Mouse (Mus musculus): ENCODE data around the gene Efna2. TPM values are rescaled to one million over a fixed set of nuclear protein-coding genes. Genes with fewer than 3 reads are reported as not detected.

Gene Efna2
- total RNA-seq (2023), result under 1 TPM; 0.24 to 0.49 TPM

DNA sequence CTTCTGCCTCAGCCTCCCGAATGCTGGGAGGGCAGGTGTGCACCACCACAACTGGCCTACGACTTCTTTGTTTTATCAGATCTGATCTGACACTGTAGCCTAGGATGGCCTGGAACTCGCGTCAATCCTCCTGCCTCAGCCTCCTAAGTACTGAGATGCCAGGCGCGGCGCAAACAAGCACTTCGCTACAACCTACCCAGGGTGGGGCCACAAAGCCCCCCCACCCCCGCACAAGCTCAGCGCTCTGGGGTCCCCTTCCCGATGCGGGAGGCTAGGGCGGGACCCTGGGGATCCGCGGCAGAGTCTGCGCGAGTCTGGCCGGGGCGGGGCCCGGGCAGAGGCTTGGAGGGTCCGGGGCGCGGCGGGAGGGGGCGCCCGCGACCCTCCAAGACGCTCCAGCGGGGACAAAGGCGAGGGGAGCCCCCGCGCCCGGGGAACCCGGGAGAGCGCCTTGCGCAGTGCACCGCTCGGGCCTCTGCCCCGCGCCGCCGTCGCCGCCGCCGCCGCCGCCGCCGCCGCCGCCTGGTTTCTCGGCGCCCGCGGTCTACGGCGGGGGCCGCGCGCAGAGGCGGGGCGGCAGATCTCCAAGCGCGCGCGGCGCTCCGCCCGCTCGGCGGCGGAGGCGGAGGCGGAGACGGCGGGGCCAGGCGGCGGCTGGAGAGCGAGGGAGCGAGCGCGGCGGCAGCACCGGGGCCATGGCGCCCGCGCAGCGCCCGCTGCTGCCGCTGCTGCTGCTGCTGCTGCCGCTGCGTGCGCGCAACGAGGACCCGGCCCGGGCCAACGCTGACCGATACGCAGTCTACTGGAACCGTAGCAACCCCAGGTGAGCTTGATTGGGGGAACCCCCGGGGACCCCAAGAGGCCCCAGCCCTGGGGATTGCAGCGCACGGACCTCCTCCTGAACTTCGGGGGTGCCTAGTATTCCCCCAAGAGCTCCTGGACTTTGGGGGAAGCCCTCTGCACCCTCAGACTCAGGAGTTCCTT is at the start of gene Efna2:
Gene Efna2, plus strand, starts transcription at position 415 of the 984 bp plus-strand sequence.

DNA sequence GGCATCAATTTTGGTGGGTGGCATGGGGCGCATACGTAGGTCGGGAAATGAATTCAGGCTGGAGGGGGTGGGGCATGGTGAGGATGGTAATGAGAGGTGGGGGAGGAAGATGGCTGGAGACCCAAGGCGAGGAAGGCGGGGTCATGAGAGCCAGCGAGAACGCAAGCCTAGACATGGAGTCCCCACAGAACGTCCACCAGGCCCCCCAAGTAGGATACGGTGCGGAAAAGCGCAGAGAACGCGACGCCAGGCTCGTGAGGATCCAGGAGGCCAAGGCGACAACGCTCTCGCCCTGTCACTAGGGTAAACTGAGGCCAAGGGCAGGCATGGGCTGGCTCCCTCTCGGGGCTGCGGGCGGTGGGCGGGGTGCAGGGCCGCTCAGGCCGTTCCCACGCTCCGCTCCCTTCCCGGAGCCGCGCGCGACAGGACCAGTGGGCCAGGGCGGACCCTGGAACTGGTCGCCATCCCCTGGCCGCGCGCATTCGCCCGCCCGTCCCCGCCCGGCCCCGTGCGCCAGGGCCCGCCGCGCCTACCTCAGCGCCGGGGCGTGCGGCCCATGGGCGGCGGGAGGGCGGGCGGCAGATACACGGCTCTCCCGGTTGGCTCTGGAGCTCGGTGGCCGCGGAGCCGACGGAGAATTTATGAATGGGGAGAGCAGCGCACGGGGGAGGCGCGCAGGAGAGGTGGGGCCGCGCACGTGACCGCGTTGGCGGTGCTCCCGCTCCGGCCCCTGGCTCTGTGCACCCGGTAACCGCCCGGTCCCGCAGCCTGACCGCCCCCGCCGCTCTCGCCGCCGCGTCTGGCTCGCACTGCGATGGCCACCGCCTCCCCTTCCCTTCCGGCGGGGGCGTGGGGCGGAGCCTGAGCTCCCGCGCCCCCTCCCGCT is 40.5 kb upstream of the Efna2 start, which contains the start of gene Atp5d:
Gene Atp5d, plus strand, starts transcription at position 80 of the 886 bp plus-strand sequence.

DNA sequence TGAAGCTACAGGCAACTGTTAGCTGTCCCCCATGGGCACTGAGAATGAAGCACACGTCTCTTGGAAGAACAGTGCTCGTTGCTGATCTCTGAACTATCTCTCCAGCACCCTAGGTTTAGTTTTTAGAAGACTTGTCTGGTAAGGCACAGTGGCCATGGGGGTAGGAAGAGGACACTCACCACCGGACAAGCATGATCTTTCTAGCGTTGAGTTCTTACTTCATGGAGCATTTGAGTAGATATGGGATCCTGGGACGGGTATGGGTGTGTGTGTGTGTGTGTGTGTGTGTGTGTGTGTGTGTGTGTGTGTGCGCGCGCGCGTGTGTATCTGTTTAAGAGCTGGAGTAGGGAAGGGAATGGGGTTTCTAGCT is 38.6 kb upstream of the Efna2 start, which contains the start of gene Cbarp:
Gene Cbarp, minus strand, starts transcription at position 170 of the 370 bp plus-strand sequence.

DNA sequence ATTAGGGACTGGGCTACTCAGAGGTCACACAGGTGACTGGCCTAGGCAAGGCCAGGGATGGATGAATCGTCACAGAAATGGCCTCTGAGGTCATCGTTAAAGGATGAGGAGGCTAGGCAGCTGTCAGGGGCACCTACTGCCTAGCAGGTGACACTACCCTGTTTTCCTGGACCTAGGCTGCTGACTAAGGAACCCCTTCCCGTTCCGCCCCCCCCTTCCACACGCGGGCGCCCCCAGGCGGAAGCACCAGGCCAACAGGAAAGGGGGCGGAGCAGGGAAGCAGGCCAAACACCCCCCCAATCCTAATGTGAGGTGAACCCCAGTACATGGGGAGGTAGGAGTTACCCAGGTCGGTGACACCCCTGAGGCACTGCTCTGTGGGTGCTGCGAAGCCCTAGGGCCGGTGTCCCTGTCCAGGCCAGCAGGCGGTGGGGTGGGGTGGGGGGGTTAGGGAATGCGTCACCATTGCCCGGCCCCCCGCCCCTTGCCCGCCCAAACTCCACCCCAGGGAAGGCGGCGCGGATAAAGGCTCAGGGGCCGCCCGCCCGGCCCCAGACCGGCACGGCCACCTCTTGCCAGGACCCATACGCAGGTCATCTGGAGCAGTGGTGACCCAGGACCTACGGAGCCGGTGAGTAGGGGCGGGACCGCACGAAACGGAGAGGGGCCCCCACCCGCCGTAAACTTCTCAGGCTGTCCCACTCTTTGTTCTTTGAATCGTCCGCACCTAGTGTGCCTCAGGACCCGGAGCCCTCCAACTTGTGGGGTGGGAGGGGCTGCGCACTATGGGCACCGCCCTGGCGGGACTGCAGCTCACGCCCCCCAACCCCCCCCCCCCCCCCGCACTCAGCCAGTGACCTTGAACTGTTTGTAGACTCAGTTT is 31.3 kb upstream of the Efna2 start, which contains the start of gene Midn:
Gene Midn, plus strand, starts transcription at position 554 of the 883 bp plus-strand sequence.

DNA sequence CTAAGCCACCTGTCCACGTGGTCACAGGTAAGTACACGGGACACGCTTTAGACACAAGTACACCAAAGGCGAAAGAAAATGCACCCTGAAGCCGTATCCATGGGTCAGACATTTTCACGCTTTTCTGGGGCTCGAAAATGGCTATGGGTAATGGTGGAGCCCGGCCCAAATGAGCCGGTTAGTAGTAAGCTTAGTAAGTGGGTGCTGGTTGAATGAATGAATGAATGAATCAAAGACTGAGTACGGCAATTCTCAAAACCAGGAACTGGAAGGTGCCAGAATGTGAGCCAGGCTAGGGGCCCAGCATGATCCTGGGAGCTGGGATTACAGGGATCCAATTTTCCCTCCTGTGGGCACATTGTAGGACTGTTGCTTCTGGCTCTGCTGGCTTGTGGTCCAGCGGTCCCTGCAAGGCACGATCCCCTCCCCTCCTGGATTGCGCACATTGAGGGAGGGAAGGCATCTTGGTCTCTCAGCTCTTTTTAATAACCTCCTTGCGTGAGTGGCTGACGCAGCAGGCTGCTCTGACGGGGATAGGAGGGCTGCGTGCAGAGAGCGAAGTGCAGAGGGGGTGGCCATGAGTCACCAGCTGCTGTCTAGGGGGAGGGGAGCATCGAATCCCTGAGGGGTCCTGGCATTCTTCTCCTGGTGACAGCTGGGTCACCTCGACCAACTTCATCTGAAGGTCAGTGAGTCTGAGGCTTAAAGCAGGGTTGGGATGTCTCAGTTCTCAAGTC is 13.7 kb upstream of the Efna2 start, which contains the start of gene Cirbp:
Gene Cirbp, plus strand, starts transcription at position 594 of the 737 bp plus-strand sequence.

DNA sequence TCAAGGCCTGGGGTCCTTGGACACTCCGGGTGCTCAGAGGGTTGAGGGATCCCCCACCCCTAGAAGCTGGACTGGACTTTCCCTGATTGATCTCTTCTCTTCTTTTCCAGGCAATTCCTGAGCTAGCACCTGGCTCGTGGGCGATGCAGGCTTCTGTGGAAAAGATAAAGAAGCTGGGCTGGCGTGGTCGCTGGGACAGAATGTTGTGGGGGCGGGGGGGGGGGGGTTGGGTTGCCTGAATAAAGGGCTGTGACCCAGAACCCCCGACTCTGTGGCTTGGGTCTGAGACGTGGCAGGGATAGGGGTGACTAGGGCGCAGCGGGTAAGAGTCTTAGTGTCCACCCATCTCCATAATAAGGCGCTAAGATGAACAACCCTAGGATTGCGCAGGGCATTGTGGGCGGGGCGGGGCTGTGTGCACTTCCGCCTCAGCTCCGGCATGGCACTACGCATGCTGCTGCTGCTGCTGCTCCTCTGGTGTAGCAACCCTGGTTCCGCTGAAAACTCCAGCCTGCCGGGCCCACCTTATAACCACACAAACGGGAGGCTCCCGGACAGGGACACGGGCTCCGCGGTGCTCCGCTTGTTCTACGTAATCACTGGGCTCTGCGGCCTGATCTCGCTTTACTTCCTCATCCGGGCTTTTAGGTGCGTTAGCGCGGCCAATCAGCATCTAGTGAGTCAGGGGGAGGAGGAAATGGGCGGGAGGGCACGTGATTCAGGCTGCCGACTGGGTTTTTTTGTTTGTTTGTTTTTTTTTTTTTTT is 6.6 kb upstream of the Efna2 start, which contains the start of gene 1600002K03Rik:
Gene 1600002K03Rik, plus strand, starts transcription at position 418 of the 766 bp plus-strand sequence.

DNA sequence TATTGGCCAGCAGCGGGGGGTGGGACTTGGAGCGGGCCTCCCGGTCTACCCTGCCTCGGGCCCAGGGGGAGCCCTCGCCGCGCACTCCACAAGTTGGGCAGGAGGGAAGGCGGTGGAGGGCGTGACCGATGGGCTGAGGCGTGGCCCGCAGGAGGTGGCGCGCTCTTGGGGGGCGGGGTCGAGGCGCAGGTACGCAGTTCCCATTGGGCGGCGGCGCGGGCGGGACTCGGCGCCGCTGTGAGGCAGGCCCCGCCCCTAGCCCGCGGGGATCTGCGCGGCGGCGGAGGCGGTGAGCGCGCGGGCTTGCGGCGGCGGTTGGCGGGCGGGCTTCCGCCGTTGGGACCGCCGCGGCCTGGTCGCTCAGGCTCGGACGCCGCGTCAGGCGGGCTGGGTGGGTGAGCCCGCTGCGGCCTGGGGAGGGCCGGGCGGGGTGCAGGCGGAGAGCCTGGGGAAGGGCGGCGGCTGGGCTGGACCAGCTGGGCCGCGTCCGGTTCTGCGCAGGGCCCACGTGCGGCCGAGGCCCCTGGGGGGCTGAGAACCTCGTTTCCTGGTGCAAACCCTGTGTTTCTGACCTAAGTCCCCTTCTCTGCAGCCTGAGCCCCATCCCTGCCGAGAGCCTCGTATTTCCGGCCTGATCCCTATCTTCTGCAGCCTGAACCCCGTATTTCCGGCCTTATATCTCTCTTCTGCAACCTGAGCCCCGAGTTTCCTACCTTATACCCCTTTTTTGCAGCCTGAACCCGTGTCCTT is 47.3 kb downstream of the Efna2 start, which contains the start of gene Mum1:
Gene Mum1, plus strand, starts transcription at position 19 of the 750 bp plus-strand sequence.

Other genes starting within 250 kb of the Efna2 start
- gene Wdr18, start 219.3 kb upstream of the Efna2 start, total RNA-seq (2023), result 10 to 100 TPM; 14.9 to 15.3 TPM
- not detected for gene Grin3b, start 208.8 kb upstream of the Efna2 start, total RNA-seq (2023)
- 100 to 1,000 TPM; 159 to 170 TPM for gene Tmem259, start 195.2 kb upstream of the Efna2 start, total RNA-seq (2023)
- 100 to 1,000 TPM; 264 to 285 TPM for gene Cnn2, start 190.9 kb upstream of the Efna2 start, total RNA-seq (2023)
- gene Abca7, start 183.0 kb upstream of the Efna2 start, total RNA-seq (2023), result 100 to 1,000 TPM; 123 to 126 TPM
- 100 to 1,000 TPM; 445 to 469 TPM for gene Arhgap45, start 162.8 kb upstream of the Efna2 start, total RNA-seq (2023)
- gene Polr2e, start 139.7 kb upstream of the Efna2 start, total RNA-seq (2023), result 10 to 100 TPM; 70.3 to 88.5 TPM
- gene Gpx4, start 132.3 kb upstream of the Efna2 start, total RNA-seq (2023), result 100 to 1,000 TPM; 295 to 325 TPM
- 100 to 1,000 TPM; 221 to 224 TPM for gene Sbno2, start 73.9 kb upstream of the Efna2 start, total RNA-seq (2023)
- 100 to 1,000 TPM; 122 to 129 TPM for gene Stk11, start 63.7 kb upstream of the Efna2 start, total RNA-seq (2023)
- 100 to 1,000 TPM; 165 to 182 TPM for gene Atp5d, start 40.9 kb upstream of the Efna2 start, total RNA-seq (2023)
- 1 to 10 TPM; 3.7 to 4.5 TPM for gene Cbarp, start 38.6 kb upstream of the Efna2 start, total RNA-seq (2023)
- gene Midn, start 31.2 kb upstream of the Efna2 start, total RNA-seq (2023), result 100 to 1,000 TPM; 150 to 162 TPM
- gene Cirbp, start 13.5 kb upstream of the Efna2 start, total RNA-seq (2023), result 10 to 100 TPM; 46.0 to 76.6 TPM
- 10 to 100 TPM; 11.8 to 19.2 TPM for gene 1600002K03Rik, start 6.5 kb upstream of the Efna2 start, total RNA-seq (2023)
- gene Mum1, start 47.0 kb downstream of the Efna2 start, total RNA-seq (2023), result 10 to 100 TPM; 36.1 to 46.4 TPM
- 10 to 100 TPM; 70.2 to 74.7 TPM for gene Ndufs7, start 69.6 kb downstream of the Efna2 start, total RNA-seq (2023)
- 10 to 100 TPM; 12.4 to 13.8 TPM for gene Gamt, start 81.5 kb downstream of the Efna2 start, total RNA-seq (2023)
- 10 to 100 TPM; 83.2 to 97.3 TPM for gene Dazap1, start 82.0 kb downstream of the Efna2 start, total RNA-seq (2023)
- gene Rps15, start 113.0 kb downstream of the Efna2 start, total RNA-seq (2023), result 1,000 to 10,000 TPM; 1,532 to 1,602 TPM
- gene Apc2, start 116.5 kb downstream of the Efna2 start, total RNA-seq (2023), result under 1 TPM in 1 of 2 experiments, not detected in 1; 0.06 TPM
- gene 2310011J03Rik, start 141.1 kb downstream of the Efna2 start, total RNA-seq (2023), result 10 to 100 TPM; 26.6 to 30.0 TPM
- not detected for gene Pcsk4, start 150.0 kb downstream of the Efna2 start, total RNA-seq (2023)
- not detected for gene Reep6, start 150.5 kb downstream of the Efna2 start, total RNA-seq (2023)
- gene Adamtsl5, start 168.9 kb downstream of the Efna2 start, total RNA-seq (2023), result under 1 TPM; 0.63 to 0.64 TPM
- not detected for gene Plk5, start 177.0 kb downstream of the Efna2 start, total RNA-seq (2023)
- 1 to 10 TPM; 9.4 to 9.6 TPM for gene Mex3d, start 208.2 kb downstream of the Efna2 start, total RNA-seq (2023)
- gene Mbd3, start 220.1 kb downstream of the Efna2 start, total RNA-seq (2023), result 10 to 100 TPM; 51.5 to 54.6 TPM
- 10 to 100 TPM; 87.0 to 91.8 TPM for gene Uqcr11, start 227.3 kb downstream of the Efna2 start, total RNA-seq (2023)